Mouse (Mus musculus): Measurements from ENCODE around the gene Thnsl1.
"Not testable (repeated sequence)": the region's sequence is repeated elsewhere in the genome, so short reads cannot be mapped to it uniquely, and the experiment has no call there.

Gene Thnsl1

DNA sequence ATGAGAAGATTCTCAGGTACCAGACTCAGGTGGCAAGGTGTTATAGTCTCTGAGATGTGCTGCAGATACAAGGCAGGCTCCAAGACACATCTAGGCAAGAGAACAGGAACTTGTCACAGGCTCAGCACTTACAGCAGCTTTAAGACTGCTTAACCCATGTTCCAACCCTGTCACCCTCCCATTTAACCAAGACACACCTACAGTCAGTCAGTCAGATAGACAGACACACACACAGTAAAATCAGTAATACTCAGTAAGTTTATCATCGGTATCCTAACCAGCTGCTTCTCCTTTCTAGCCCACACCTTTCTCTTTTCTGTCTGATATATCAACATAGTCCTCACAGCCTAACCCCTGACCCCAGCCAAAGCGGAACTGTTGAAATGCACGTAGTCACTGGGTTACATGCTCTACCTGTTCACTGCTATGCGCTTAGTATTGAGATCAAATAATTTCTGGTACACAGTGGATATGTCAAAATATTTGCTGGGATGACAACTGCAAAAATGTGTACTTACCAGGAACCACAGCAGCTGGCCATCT lies 30.4 kb downstream of the Thnsl1 start:
- DNase-seq (ENCODE audit: extremely low spot score, low spot score): no peak

DNA sequence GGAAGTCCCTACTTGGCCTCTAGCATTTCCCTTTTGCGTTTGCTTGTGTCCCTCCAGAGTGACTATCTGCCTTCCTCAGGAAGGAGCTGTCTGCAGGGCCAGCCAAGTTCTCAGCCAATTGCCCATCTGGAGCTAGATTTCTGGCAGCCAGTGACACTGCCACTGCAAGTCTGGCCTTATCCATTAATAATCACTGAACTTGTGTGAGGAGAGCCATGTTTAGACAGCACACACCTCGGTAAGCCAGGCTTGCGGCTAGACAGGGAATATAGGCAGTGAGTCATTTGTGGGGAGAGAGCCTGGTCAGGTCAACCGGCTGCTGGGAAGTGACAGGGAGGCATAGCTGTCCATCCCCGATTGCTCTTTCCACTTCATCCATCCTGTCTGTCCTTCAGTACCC lies 31.3 kb downstream of the Thnsl1 start:
- no peak for DNase-seq (ENCODE audit: extremely low spot score, low spot score)

DNA sequence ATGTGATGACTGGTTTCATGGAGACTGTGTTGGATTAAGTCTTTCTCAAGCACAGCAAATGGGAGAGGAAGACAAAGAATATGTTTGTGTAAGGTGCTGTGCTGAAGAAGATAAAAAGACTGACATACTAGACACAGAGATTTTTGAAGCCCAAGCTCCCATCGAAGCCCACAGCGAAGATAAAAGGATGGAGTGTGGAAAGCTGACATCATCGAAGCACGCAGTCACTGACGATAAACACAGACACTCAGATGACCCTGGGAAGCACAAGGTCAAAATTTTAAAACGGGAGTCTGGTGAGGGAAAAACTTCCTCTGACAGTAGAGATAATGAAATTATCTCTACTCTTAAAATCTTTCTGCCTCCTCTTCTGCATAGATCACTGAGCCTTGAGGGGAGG lies 38.6 kb downstream of the Thnsl1 start:
- not testable (repeated sequence) for DNase-seq (ENCODE audit: extremely low spot score, low spot score)

DNA sequence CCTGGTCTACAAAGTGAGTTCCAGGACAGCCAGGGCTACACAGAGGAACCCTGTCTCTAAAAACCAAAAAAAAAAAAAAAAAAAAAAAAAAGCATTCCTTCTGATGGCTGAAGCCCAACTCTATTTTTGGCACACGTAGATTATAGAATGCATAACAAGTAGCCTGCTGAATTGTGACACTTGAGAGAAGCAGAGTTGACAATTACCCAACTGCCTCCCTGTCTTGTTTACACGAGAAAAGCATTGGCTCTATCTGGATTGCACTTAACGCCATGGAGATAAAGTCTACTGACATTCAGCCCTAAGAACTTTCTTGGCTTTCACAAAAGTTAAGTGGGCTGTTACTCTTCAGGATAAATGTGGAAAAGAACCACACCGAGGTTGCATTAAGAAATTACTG lies 39.5 kb downstream of the Thnsl1 start:
- no peak for DNase-seq (ENCODE audit: extremely low spot score, low spot score)

DNA sequence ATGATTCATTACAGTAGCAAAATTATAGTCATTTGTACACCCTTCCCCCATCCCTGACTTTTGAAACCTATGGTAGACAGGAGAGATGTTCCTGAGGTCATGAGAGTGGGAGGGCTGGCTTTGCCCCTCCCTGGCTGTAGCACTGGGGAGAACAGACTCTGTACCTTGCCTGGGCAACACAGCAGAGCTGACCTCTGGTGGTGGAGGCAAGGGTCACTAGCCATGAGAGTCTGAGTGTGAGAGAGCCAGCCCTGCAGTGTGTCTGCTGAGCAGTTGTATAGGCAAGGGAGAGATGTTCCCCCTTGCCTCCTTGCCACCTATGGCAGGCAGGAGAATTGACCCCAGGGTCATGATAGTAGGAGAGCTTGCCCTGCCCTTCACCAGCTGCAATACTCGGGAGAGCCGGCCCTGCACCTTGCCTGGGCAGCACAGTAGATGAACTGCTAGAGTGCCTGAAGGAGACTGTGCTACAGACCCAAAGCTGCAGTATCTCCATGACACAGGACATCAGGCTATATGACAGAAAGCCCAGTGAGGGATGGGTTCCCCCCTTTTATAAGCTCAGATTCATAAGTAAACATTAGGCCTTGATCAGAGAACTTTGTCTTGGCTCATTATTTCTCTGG lies 40.1 kb downstream of the Thnsl1 start:
- no peak for DNase-seq (ENCODE audit: extremely low spot score, low spot score)

DNA sequence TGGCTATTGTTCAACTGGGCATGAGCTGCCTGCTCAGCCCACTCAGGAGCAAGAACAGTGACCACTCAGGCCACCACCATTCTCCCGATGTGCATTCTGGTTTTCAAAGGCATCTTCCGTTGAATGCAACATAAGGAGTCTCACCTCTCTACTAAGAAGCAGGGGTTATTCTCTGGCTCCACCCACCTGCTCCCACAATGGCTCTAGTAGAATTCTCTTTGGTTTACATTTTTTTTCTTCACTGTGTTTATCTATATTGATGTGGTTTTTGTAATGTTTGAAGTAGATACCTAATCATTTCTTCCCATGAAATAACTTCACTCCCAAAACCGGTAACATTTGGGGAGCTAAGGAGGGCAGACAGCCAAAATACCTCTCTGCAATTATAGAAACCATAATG lies 48.1 kb downstream of the Thnsl1 start:
- no peak for DNase-seq (ENCODE audit: extremely low spot score, low spot score)

DNA sequence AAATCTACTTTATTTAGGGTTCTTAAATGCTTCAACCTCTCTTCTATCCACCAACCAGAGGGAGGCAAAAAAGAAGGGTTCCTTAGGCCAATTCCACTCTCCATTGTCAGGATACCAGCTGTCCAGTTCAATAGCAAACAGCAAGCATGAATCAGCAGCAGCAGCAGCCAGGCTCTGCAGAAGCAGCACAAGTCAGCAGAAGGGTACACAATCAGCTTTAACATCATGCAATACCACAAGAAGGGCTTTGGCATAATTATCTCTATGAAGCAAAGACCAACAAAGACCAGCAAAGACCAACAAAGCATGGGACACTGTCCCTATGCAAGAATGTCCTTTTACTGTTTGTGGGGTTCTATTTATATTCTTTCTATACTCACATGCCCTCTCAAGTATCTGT lies 48.8 kb downstream of the Thnsl1 start:
- no peak for DNase-seq (ENCODE audit: extremely low spot score, low spot score)

DNA sequence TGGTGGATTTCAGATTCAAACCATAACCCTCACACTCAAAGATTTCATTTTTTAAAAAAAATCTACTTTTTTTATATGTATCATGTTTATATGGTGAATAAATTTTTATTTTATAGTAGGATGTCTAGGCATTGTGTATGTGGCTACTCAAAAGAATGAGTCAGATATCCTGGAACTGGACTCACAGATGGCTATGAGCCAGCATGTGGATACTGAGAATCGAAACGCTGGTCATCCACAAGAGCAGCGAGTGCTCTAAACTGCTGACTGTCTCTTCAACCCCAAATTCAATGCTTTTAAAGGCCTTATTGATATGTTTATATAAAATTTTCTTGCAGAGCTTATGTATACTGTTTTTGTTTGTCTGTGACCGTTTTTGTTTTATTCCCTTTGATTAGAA lies 52.8 kb downstream of the Thnsl1 start:
- no peak for DNase-seq (ENCODE audit: extremely low spot score, low spot score)

DNA sequence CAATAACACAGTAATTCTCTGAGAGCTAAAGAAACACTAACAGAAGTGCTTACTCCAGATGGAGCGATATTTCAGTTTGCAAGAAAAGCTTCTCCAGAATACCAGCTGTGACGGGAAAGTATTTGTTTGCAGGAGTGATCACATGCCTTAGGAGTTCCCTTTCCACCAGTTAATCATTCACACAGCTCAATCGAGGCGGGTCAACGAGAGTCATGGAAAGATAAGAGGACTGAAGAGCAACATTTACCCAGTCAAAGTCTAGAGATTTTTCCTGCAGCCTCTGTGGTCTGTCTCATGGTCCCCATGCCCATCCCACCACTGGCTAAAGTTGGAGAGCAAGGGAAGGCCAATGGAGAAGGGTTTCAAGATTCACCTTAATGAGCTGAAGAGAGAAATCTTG lies 53.6 kb downstream of the Thnsl1 start:
- DNase-seq (ENCODE audit: extremely low spot score, low spot score): no peak

DNA sequence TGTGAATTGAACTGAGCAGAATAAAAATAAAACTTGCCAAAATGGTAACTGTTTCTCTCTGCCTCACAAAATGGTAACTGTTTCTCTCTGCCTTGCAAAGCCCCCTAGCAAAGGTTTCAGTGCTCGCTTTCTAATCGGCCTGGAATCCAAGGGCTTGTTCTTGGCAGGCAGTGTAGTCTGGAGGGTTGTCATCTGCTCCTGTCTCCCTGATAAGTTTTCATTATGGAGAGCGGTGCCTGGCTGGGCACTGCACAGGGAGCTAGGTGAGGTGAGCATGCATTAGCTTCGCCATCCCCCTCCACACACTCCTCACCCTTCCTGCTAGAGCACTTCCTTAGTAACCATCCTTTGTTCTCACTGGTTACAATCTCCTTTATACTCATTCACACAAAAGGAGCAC lies 54.5 kb downstream of the Thnsl1 start:
- DNase-seq (ENCODE audit: extremely low spot score, low spot score): no peak

DNA sequence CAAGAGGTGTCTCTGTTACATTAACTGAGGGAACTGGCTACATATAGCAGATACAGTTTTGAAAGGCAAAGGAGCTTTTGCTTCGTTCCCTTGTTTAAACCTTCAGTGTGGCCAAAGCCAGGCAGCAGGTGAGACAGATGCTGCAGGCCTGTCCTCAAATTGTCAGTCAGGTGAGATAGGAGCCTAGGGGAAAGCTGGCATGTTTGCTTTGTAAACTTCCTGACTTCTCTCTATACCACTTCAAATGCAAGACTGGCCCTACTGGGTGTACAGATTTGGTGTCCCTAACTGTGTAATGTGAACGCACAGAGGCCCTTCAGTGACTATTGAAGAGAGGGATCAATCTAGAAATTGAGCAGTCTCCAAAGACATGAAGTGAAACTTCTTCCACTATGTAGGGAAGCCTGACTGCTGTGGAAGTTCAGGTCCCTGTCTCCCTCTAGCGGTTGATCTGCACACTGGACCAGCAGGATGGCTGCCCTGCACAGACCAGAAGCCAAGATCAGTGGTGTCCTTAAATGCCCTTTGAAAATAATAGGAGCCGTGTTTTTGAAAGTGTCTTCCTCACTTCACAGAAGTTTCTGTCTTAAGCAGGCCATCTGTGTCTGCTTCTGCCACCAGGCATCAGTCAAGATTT lies 56.0 kb downstream of the Thnsl1 start:
- DNase-seq (ENCODE audit: extremely low spot score, low spot score): peak; percentile 59

DNA sequence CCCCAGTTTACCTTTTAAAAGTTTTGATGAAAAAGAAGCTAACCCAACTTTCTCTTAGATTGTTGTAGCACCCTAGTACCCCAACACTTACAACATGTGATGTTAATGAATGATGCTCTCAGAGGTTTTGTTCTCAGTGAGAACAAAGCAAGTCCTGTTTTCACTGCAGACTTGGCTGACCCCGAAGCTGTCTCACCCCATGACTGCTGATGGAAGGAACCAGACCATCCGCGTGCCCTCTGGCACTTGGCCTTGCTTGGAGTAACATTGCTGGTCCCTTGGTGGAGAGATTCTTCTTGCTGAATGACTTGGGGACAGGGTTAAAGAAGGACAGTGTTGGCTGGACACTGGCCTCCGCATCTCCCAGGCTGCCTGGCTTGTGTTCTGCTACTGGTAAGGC lies 58.5 kb downstream of the Thnsl1 start:
- no peak for DNase-seq (ENCODE audit: extremely low spot score, low spot score)

Measured in neural tube, embryonic 10.5 days (tissue).